Mouse (Mus musculus): ENCODE measurements around the gene Xpr1.
A peak's percentile ranks its signal among the peaks of the same experiment; 100 is the strongest.

Xpr1 gene

GRCm38 (mm10) chr1:155416701-155417677, at the start of gene Xpr1:
Xpr1 (minus strand) TSS chr1:155417415.
- peak; percentile 96 for DNase-seq (ENCODE audit: low read depth, low spot score)

- no peak for DNase-seq (ENCODE audit: low read depth, low spot score)
Observed at GRCm38 (mm10) chr1:155463442-155463841, 46.2 kb upstream of the Xpr1 start.

- DNase-seq (ENCODE audit: low read depth, low spot score), result no peak
Observed at GRCm38 (mm10) chr1:155462582-155462981, 45.4 kb upstream of the Xpr1 start.

- DNase-seq (ENCODE audit: low read depth, low spot score), result no peak
Observed at GRCm38 (mm10) chr1:155457532-155457931, 40.3 kb upstream of the Xpr1 start.

- peak; percentile 82 for DNase-seq (ENCODE audit: low read depth, low spot score)
Observed at GRCm38 (mm10) chr1:155453180-155453579, 36.0 kb upstream of the Xpr1 start.

- DNase-seq (ENCODE audit: low read depth, low spot score), result no peak
Observed at GRCm38 (mm10) chr1:155448932-155449331, 31.7 kb upstream of the Xpr1 start.

- no peak for DNase-seq (ENCODE audit: low read depth, low spot score)
Observed at GRCm38 (mm10) chr1:155447277-155447676, 30.1 kb upstream of the Xpr1 start.

GRCm38 (mm10) chr1:155443115-155443514, 25.9 kb upstream of the Xpr1 start:
- DNase-seq (ENCODE audit: low read depth, low spot score), result no peak

GRCm38 (mm10) chr1:155442521-155443001, 25.3 kb upstream of the Xpr1 start:
- no peak for DNase-seq (ENCODE audit: low read depth, low spot score)

- no peak for DNase-seq (ENCODE audit: low read depth, low spot score)
Observed at GRCm38 (mm10) chr1:155439551-155439950, 22.3 kb upstream of the Xpr1 start.

DNA sequence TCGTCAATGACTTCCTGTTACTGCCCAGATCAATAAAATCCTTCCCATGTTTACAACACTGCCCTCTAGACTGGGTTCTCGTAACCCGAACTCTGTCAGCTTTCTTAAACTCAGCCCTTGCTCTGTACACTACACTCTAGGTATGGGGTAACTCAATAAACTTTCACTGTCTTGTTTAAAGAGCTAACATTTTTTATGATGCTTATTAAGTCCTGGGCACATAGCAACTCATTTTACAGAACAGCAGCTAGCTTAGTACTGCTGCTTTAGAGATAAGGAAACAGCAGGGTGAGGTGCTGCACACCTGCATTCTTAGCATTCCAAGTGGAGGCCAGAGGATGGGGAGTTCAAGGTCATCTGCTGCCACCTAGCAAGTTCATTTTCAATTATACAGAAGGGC, 21.3 kb upstream of the Xpr1 start:
- DNase-seq (ENCODE audit: low read depth, low spot score), result no peak

GRCm38 (mm10) chr1:155429304-155429703, 12.1 kb upstream of the Xpr1 start:
- no peak for DNase-seq (ENCODE audit: low read depth, low spot score)

GRCm38 (mm10) chr1:155427126-155427865, 10.1 kb upstream of the Xpr1 start:
- DNase-seq (ENCODE audit: low read depth, low spot score), result peak; percentile 30

DNA sequence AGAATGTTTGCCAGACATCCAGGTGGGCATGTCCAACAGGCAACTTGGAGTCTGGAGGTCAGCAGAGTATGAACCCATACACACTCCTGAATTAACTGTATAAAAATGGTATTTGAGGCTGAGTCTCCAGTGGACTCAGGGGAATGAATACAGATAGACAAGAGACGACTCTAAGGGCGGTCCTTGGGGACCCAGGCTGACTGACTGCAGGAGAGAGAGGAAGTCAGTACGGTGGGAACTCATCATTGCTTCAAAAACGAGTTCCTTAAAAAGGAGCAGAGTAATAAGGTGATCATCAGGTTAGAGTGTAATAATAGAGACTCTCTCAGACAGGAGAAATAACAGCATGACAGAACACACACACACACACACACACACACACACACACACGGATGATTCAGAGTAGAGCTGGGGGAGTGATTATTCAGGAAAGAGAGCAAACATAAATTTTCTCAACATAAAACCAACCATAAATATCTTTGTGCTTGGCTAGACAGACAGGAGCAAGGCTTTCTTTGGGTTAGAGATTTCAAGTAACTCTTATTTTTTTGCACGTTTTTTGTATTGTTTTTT, 8.6 kb upstream of the Xpr1 start:
- DNase-seq (ENCODE audit: low read depth, low spot score), result no peak

GRCm38 (mm10) chr1:155425285-155425684, 8.1 kb upstream of the Xpr1 start:
- DNase-seq (ENCODE audit: low read depth, low spot score), result no peak

GRCm38 (mm10) chr1:155423801-155424200, 6.6 kb upstream of the Xpr1 start:
- no peak for DNase-seq (ENCODE audit: low read depth, low spot score)

DNA sequence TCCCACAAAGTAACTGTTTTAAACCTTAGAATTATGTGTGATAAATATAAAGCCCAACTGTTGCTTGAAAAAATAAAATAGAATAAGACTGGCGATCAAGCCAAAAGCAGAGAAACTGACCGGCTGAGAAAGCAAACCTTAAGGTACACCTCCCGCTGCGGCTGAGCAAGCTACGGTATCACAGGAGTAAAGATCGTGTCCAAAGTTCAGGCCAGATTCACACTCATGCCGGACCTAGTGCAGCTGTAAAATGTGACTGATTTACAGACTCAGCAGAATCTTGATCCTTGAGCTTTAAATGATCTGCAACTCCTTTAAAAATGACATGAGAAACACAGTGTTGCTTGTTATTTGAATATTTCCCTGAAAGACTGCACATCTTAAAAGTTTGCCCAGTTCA, 4.8 kb upstream of the Xpr1 start:
- no peak for DNase-seq (ENCODE audit: low read depth, low spot score)

DNA sequence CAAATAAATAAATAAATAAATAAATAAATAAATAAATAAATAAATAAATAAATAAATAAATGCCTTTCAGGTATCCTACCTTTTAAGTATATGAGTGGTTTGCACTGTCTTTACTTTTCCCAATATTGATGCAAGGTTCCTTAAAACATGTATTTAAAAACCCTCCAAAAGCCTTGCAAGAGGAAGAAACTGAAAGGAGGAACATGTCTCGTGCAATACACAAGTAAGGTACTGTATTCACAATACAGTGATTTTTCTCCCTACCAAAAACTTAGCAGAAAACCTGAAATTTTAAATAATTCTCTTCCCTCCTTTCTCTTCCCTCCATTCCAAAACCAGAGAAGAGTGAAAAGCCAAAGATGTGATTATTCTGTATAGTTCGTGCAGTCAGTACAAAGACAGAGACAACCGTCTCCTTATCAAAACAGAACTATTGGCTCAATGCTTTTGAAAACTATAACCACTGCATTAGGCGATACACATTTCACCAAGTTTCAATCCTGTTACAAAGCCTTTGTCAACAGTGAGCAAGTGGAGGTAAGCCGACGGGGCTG, 991 bp downstream of the Xpr1 start:
- DNase-seq (ENCODE audit: low read depth, low spot score), result no peak

DNA sequence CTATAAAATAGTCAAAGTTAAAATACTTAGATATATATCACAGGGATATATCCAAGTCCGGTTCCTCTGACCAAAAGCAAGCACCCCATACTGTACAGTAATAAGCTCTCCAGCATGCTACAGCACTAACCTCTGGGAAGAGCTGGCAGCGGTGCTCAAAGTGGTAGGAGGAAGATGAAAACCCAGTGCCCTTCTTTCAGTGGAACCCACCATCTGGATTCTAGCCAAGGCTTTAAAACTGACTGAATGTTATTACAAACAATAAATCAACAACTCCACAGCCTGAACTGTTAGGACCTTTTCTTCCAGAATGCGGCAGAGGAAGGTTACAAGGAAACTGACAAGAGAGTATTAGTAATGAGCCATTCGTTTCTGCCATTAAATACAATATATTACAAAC, 1.8 kb downstream of the Xpr1 start:
- DNase-seq (ENCODE audit: low read depth, low spot score), result no peak

GRCm38 (mm10) chr1:155412705-155413104, 4.5 kb downstream of the Xpr1 start:
- no peak for DNase-seq (ENCODE audit: low read depth, low spot score)

GRCm38 (mm10) chr1:155408577-155408966, 8.6 kb downstream of the Xpr1 start:
- DNase-seq (ENCODE audit: low read depth, low spot score), result no peak
